Mouse (Mus musculus) skeletal muscle tissue, adult 2 months (tissue): Measurements from ENCODE around the gene Zscan26.
"Not testable (repeated sequence)": the region's sequence is repeated elsewhere in the genome, so short reads cannot be mapped to it uniquely, and the experiment has no call there.

Experiments used
- DNase-seq: peaks from one replicate; pipeline ENCODE4 v3.0.0-alpha.2; 2012; ENCODE audit warnings: low read depth, low spot score

Gene Zscan26

GRCm38 (mm10) chr13:21453449-21453848, at the start of gene Zscan26:
Gene Zscan26, minus strand, starts transcription at chr13:21453730.
- DNase-seq: peak; percentile 76

- DNase-seq: no peak
Observed at GRCm38 (mm10) chr13:21502296-21502695, 48.8 kb upstream of the Zscan26 start.

- DNase-seq: not testable (repeated sequence)
Observed at GRCm38 (mm10) chr13:21501182-21501581, 47.7 kb upstream of the Zscan26 start, which contains the start of gene Gm11273. Gene Gm11273, minus strand, starts transcription at chr13:21501418.

GRCm38 (mm10) chr13:21495080-21495479, 41.5 kb upstream of the Zscan26 start, which contains the start of gene AK157302:
Gene AK157302, plus strand, starts transcription at chr13:21495223.
- DNase-seq: no peak

GRCm38 (mm10) chr13:21492847-21493246, 39.3 kb upstream of the Zscan26 start:
- no peak for DNase-seq

GRCm38 (mm10) chr13:21486881-21487280, 33.4 kb upstream of the Zscan26 start:
- no peak for DNase-seq

- DNase-seq: peak; percentile 38
Observed at GRCm38 (mm10) chr13:21478759-21479670, 25.5 kb upstream of the Zscan26 start, which contains the start of the genes Zkscan4 and Gm10065. Gene Zkscan4, plus strand, starts transcription at chr13:21478907. Gene Gm10065, minus strand, starts transcription at chr13:21479441.

GRCm38 (mm10) chr13:21472427-21472826, 18.9 kb upstream of the Zscan26 start:
- DNase-seq: no peak

- DNase-seq: no peak
Observed at GRCm38 (mm10) chr13:21469097-21469496, 15.6 kb upstream of the Zscan26 start.

GRCm38 (mm10) chr13:21468061-21469019, 14.8 kb upstream of the Zscan26 start, which contains the start of gene Nkapl:
Gene Nkapl, minus strand, starts transcription at chr13:21468509.
- peak; percentile 77 for DNase-seq

GRCm38 (mm10) chr13:21467336-21467735, 13.8 kb upstream of the Zscan26 start:
- DNase-seq: no peak

- not testable (repeated sequence) for DNase-seq
Observed at GRCm38 (mm10) chr13:21462516-21462915, 9.0 kb upstream of the Zscan26 start.

- no peak for DNase-seq
Observed at GRCm38 (mm10) chr13:21456347-21456746, 2.8 kb upstream of the Zscan26 start.

- no peak for DNase-seq
Observed at GRCm38 (mm10) chr13:21454133-21454532, 603 bp upstream of the Zscan26 start.

GRCm38 (mm10) chr13:21453042-21453441, 488 bp downstream of the Zscan26 start:
- DNase-seq: no peak

GRCm38 (mm10) chr13:21447856-21448614, 5.5 kb downstream of the Zscan26 start:
- DNase-seq: no peak

- no peak for DNase-seq
Observed at GRCm38 (mm10) chr13:21446796-21447195, 6.7 kb downstream of the Zscan26 start.

GRCm38 (mm10) chr13:21441207-21441572, 12.3 kb downstream of the Zscan26 start:
- DNase-seq: no peak

GRCm38 (mm10) chr13:21440503-21441206, 12.9 kb downstream of the Zscan26 start, which contains the start of gene Pgbd1:
Gene Pgbd1, minus strand, starts transcription at chr13:21441058.
- DNase-seq: peak; percentile 62

GRCm38 (mm10) chr13:21435476-21435875, 18.1 kb downstream of the Zscan26 start:
- no peak for DNase-seq
